Comparison of ENCODE assay signal across 9 mouse cellular contexts in genomic region chr10:111101901-111102761, GRCm38 (mm10).
DNase-seq lines count a peak whose midpoint lies in the region; ATAC-seq and TF ChIP-seq lines count a peak whose summit lies in the region.
"Had no signal": no experiment of that assay in that cellular context is flagged by ENCODE, and none has a peak within 500 bp of the region (broad histone marks: within the 10 kb centered on the region; RNA-seq: fewer than 3 reads in every experiment).

No protein-coding gene starts in this region.

- DNase-seq in liver, adult 2 months (ENCODE audit: extremely low read depth, low read depth, low spot score) = peak; percentile 17
- no peak for DNase-seq in liver
- peak; percentile 68 to 81 for DNase-seq in heart, adult 2 months
- DNase-seq in kidney, postnatal 10 days = peak; percentile 77
- no peak for DNase-seq in layer of hippocampus, postnatal 25 days (ENCODE audit: extremely low spot score in 1 of 2, low spot score in 1 of 2)
- no peak for DNase-seq in thymus, postnatal 14 days

- no peak for TF ChIP-seq POLR2A in liver, adult 2 months (IDR thresholded peaks at IDR 0.05; ENCODE audit: extremely low read depth, insufficient read depth, low read length)
- TF ChIP-seq POLR2A in heart, adult 2 months (IDR thresholded peaks at IDR 0.05; ENCODE audit: insufficient read depth, low read depth, low read length) = peak; percentile 44; the same call in 1 of the 2 replicates

- no peaks in the 10 kb centered on the region for H3K79me2 ChIP-seq in liver, adult 2 months (ENCODE audit: control insufficient read depth, insufficient read depth, low read length)
- no peaks in the 10 kb centered on the region for H3K79me2 ChIP-seq in heart, adult 2 months (replicated peaks; ENCODE audit: control insufficient read depth, insufficient read depth, low read length)

- intact Hi-C loops in heart, adult 2 months (cut with DNase I) = loop anchor here (2.0 kb wide), 1 partner anchor 91 kb away; the partner anchor contains the start of gene Zdhhc17

- TF ChIP-seq EP300 in heart, adult 2 months (IDR thresholded peaks at IDR 0.05; ENCODE audit: insufficient read depth, low read depth, low read length) = peak; percentile 94

- no peaks in the 10 kb centered on the region for H3K4me1 ChIP-seq in liver, adult 2 months (ENCODE audit: control insufficient read depth, insufficient read depth, low read length)
- peaks cover 7% of the 10 kb centered on the region for H3K4me1 ChIP-seq in heart, adult 2 months (ENCODE audit: control insufficient read depth, insufficient read depth, low read length)
- no peaks in the 10 kb centered on the region for H3K4me1 ChIP-seq in intestine, embryonic 15.5 days (replicated peaks)
- H3K4me1 ChIP-seq: embryonic facial prominence, embryonic 12.5 days had no signal

- no peak overlapping the region for H3K9ac ChIP-seq in liver, adult 2 months (ENCODE audit: low read depth, low read length)
- H3K9ac ChIP-seq in heart, adult 2 months (ENCODE audit: low read depth, low read length) = peak overlapping the region; percentile 10
- H3K9ac ChIP-seq in intestine, embryonic 15.5 days = no peak overlapping the region
- H3K9ac ChIP-seq: embryonic facial prominence, embryonic 12.5 days had no signal

- H3K4me3 ChIP-seq in liver, adult 2 months (ENCODE audit: insufficient read depth, low read depth, low read length) = peak overlapping the region; percentile 23
- H3K4me3 ChIP-seq in heart, adult 2 months = peak overlapping the region; percentile 37
- H3K4me3 ChIP-seq in intestine, embryonic 15.5 days (replicated peaks) = no peak overlapping the region
- H3K4me3 ChIP-seq: embryonic facial prominence, embryonic 12.5 days had no signal

- no peak overlapping the region for H3K4me2 ChIP-seq in intestine, embryonic 15.5 days (replicated peaks)
- H3K4me2 ChIP-seq: embryonic facial prominence, embryonic 12.5 days had no signal

- peak; percentile 56 for ATAC-seq in megakaryocyte progenitor cell, adult 5-6 weeks (replicated peaks; ENCODE audit: poor library complexity)
- ATAC-seq in intestine, embryonic 15.5 days = no peak

- no peaks in the 10 kb centered on the region for H3K36me3 ChIP-seq in liver, adult 2 months (ENCODE audit: control insufficient read depth, insufficient read depth, low read length)
- H3K36me3 ChIP-seq in heart, adult 2 months (ENCODE audit: control insufficient read depth, insufficient read depth, low read length) = peaks cover 3% of the 10 kb centered on the region
- H3K36me3 ChIP-seq in intestine, embryonic 15.5 days = no peaks in the 10 kb centered on the region
- H3K36me3 ChIP-seq: embryonic facial prominence, embryonic 12.5 days had no signal

- TF ChIP-seq CTCF in liver, adult 2 months (IDR thresholded peaks at IDR 0.05; ENCODE audit: low read depth, low read length) = no peak
- no peak for TF ChIP-seq CTCF in heart, adult 2 months (IDR thresholded peaks at IDR 0.05)

- no peaks in the 10 kb centered on the region for H3K27me3 ChIP-seq in liver, adult 2 months (ENCODE audit: control insufficient read depth, insufficient read depth, low read length)
- H3K27me3 ChIP-seq in heart, adult 2 months (ENCODE audit: control insufficient read depth, insufficient read depth, low read length) = no peaks in the 10 kb centered on the region
- no peaks in the 10 kb centered on the region for H3K27me3 ChIP-seq in intestine, embryonic 15.5 days (replicated peaks)
- H3K27me3 ChIP-seq: embryonic facial prominence, embryonic 12.5 days had no signal

- 60% methylated on average over 18 of the region's 18 CpGs for WGBS in liver, adult 2 months
- WGBS in heart, adult 2 months = 16% methylated on average over 18 of the region's 18 CpGs
- 67% methylated on average over 18 of the region's 18 CpGs for WGBS in intestine, embryonic 15.5 days

- peak overlapping the region; percentile 42 for H3K27ac ChIP-seq in liver, adult 2 months (replicated peaks; ENCODE audit: insufficient read depth, low read depth, low read length)
- H3K27ac ChIP-seq in heart, adult 2 months = peak overlapping the region; percentile 69
- H3K27ac ChIP-seq in intestine, embryonic 15.5 days = no peak overlapping the region
- H3K27ac ChIP-seq: embryonic facial prominence, embryonic 12.5 days had no signal

- no peaks in the 10 kb centered on the region for H3K9me3 ChIP-seq in intestine, embryonic 15.5 days
- H3K9me3 ChIP-seq: embryonic facial prominence, embryonic 12.5 days had no signal

Comparison
In these comparisons a context has a peak if more than half of its experiments do, and no peak if none do; other contexts are left out.
1. DNase-seq: peak in liver, adult 2 months (single experiment), heart, adult 2 months (2 of 2) and kidney, postnatal 10 days (single experiment); none in liver (single experiment), layer of hippocampus, postnatal 25 days (0 of 2) and thymus, postnatal 14 days (single experiment).